Mouse (Mus musculus) neutrophil, adult 59 days (primary cell): ENCODE measurements around the gene Tyrp1. TPM values are rescaled to one million over a fixed set of nuclear protein-coding genes. Genes with fewer than 3 reads are reported as not detected.

Source experiments
- total RNA-seq, 2 experiments: library from RNA; stranded (reverse); gene quantifications; 1 replicate in 1 of 2; 2 replicates in 1 of 2; pipeline ENCODE4 v1.2.4; 2023

The Tyrp1 gene
- total RNA-seq = not detected

DNA sequence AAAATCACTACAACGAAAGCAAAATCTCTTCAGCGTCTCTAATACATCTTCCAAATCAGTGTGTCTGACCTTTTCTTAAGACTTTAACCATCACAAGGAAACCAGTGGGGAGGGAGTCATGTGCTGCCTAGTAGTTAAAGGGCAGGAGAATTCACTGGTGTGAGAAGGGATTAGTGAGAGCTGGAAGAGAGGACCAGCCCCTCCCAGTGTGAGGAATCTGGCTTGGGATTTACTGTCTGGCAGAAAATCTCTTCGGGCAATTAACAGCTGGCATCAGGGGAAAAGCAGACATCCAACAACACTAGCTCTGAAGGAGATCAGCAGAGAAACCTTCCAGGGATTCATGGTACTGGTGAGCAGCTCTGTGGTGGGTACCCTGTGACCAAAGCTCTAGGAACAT is at the start of gene Tyrp1:
Tyrp1 (plus strand) TSS at position 74 of the 400 bp plus-strand sequence.

Other genes with a start within 250 kb of the Tyrp1 start
- gene Lurap1l, start 76.5 kb downstream of the Tyrp1 start, total RNA-seq = not detected